Mouse (Mus musculus): ENCODE measurements at regions not wholly inside any gene's neighbourhood (a gene's known extent, or its start where the extent isn't known, plus 50 kb on each side); places are given as distances from the start of the nearest gene placed in this dataset.

DNA sequence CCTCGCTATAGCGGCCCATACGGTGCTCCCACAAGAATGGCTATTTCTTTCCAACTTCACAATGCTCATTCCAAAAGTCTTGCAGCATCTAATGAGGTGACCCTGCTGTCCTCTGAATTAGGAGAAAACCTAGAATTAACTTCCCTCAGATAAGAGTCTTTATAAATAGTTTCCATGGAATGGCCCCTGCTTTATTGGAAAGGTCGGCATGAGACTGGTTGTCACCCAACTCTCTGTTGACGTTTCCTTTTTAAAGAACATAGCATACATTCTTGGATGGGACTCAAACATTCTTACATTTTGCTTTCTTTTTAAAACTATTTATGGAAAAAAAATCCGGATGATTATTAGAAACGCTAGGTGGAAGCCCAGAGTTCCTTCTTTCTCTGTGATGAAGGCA lies 53.9 kb upstream of the Lmcd1 start:
- TF ChIP-seq CTCF (IDR thresholded peaks at IDR 0.05; ENCODE audit: control insufficient read depth, insufficient read depth, insufficient read length) (no peak), USF1 (IDR thresholded peaks at IDR 0.05; ENCODE audit: low read depth) (no peak)

Measured in C2C12 (cell line).